Mouse (Mus musculus) embryonic stem cell, embryonic (primary cell): ENCODE results near the gene Lcn10.
"Not testable (repeated sequence)": the region's sequence is repeated elsewhere in the genome, so short reads cannot be mapped to it uniquely, and the experiment has no call there.

Source experiments
- CTCF ChIA-PET, 4 experiments: fragments of 300-600 bp in 2 of 4; fragments of 350-600 bp in 2 of 4; sonication (Branson Sonifier 250); formaldehyde crosslinking; loops; one replicate each; lab custom pipeline; 2022; ENCODE audit warnings: inconsistent platforms in 2 of 4; lab: Charles Lee
- POLR2A ChIA-PET, 4 experiments: fragments of 300-600 bp in 2 of 4; fragments of 350-600 bp in 2 of 4; sonication (Branson Sonifier 250); formaldehyde crosslinking; loops; one replicate each; lab custom pipeline; 2022; ENCODE audit warnings: antibody characterized with exemption in 4 of 4, inconsistent platforms in 1 of 4; lab: Charles Lee

Lcn10 gene

DNA sequence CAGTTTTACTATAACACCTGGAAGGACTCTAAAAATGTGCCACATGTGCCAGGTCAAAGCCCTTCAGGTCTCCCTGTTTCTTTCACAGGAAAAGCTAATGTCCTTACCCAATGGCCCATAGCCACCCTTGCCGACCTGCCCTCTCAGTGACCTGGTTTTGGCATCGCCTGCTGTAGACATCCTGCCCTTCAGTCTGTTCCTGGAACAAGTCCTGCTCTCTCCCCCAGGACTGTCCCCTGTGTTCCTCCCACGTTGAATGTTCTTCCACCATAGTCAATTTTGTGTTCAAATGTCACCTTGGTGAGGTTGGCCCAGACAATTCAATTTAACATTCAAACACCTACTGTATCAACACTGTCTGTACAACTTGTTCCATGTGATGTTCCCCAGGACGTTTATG, 14.4 kb downstream of the Lcn10 start:
- ChIA-PET POLR2A (interaction anchor here in 2 of 4 experiments (0.5 to 4.2 kb wide), 3 partner anchors 10 to 1215 kb away, joined by 3 to 25 read pairs (median 6); partner anchors contain the start of gene Bmyc (in 2 of the 2)), CTCF (interaction anchor here in 3 of 4 experiments (0.9 to 3.5 kb wide), 3 partner anchors 11 to 116 kb away, joined by 3 to 24 read pairs (median 3); partner anchors contain the start of genes Ajm1 (in 2 of the 3) and Bmyc (in 1 of the 3))

DNA sequence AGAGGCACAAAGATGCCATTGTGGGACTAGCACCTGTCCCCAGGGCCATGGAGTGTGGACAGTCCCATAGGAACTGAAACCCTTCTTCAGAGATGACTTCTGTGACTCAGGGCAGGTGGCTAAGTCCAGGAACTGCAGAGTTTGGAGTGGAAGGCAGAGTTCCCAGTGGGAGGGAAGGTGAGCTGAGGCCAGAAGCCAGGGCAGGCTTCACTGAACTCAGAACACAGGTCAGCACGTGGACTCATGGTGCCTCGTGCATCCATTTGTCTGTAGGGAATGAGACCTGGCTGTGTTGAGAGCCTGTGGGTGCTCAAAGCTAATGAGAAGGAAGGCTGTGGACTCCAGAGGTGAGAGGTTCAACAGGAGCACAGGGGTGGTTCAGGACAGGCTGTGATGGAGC, 16.2 kb downstream of the Lcn10 start:
- CTCF ChIA-PET: no interaction called here
- POLR2A ChIA-PET: no interaction called here

DNA sequence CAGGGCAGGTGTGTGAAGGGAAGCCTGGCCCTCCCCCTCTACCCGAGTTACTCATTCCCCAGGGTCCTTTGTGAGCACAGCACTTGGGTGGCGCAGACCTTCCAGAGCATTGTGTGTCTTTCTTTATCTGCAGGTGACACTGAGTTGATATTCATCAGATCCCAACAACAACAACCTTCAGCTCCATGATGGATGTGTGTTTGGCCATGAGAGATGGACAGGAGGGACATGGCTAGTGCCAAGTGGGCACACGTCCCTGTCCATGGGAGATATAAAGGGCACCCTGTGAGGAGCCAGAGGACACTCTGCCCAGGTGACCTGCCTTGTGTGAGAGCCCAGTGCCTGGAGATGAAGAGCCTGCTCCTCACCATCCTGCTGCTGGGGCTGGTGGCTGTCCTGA, 17.2 kb downstream of the Lcn10 start, which contains the start of gene Obp2a:
Gene Obp2a, plus strand, starts transcription at position 301 of the 400 bp plus-strand sequence.
- POLR2A ChIA-PET, CTCF ChIA-PET: not testable (repeated sequence)

DNA sequence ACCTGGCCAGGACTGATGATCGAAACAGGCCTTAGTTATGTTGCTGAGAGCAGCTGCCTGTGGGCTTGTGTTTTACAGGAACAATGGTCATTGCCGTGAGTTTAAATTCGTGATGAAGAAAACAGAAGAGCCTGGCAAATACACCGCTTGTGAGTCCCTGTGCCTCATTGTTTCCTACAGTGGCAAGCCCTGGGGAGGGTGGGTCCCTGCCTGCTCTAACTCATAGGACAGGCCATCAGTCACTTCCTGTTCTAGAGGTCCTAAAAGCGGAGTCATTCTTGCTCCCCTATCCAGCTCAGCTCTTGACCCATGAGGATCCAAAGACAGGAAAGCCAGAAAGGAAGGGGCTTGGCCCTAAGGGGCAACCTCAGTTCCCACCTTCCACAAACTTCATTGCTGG, 18.5 kb downstream of the Lcn10 start:
- POLR2A ChIA-PET: interaction anchor here in 1 of 4 experiments (1.2 kb wide), 1 partner anchor 9 kb away, joined by 3 read pairs; no protein-coding TSS in a partner anchor

DNA sequence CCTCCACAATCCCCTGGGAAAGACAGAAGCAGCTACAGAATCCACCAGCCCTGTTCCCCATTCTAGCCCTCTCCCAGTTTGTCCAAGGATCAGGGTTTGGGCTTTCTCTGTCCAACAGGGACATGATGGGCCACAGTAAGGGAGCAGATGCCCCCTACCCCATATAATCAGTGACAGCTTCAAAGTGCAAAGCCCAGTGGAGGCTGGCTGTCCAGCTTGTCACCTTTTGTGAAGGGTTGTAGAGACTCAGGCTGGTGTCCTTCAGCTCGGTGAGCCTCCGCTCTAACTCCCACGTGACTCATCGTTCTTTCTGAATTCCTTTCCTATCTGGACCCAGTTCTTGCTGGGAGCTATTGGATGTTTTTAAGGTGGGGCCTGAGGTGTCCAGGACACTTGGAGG, 21.2 kb downstream of the Lcn10 start:
- POLR2A ChIA-PET: interaction anchor here in 1 of 4 experiments (1.7 kb wide), 1 partner anchor 9 kb away, joined by 7 read pairs; no protein-coding TSS in a partner anchor
- CTCF ChIA-PET: interaction anchor here (1.0 to 1.9 kb wide), 5 partner anchors 9 to 10 kb away, joined by 3 to 7 read pairs (median 4); no protein-coding TSS in a partner anchor

More for the DNA sequence above, 18.5 kb downstream of the Lcn10 start:
- CTCF ChIA-PET: no interaction called here

DNA sequence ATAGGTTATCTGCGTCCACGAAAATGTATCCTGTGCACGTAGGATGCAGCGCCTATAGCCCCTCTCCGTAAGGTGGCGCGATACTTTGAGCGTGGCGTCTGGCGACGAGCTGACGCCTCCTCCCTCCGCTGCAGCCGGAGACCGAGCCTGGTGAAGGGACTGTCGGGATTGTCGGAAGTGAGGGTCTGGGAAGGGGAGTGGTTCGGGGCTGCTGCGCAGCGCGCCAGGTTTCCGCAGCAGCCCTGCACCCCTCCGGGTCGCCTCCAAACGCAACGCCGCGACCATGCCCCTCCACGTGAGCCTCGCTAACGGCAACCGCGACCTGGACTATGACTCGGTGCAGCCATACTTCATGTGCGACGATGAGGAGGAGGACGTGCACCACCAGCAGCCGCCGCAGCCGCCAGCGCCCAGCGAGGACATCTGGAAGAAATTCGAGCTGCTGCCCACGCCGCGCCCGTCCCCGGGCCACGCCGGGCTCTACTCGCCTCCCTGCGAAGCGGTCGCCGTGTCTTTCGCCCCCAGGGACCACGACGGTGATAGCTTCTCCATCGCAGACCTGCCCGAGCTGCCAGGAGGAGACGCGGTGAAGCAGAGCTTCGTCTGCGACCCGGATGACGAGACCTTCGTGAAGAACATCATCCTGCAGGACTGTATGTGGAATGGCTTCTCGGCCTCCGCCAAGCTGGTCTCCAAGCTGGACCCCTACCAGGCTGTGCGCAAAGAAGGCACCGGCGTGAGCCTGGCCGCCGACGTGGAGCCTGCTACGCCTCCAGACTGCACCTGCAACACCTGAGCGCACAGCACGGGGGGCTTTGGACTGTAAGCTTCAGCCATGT, 24.3 kb downstream of the Lcn10 start, which contains the start of gene Bmyc:
Gene Bmyc, plus strand, starts transcription at position 97 of the 839 bp plus-strand sequence.
- POLR2A ChIA-PET: interaction anchor here in 3 of 4 experiments (0.6 to 4.4 kb wide), 26 partner anchors 9 to 865 kb away, joined by 3 to 25 read pairs (median 3); partner anchors contain the start of genes Camsap1 (in 1 of the 3), Cysrt1 (in 1 of the 3), Kcnt1 (in 1 of the 3) and Rnf208 (in 1 of the 3)
- CTCF ChIA-PET: interaction anchor here (0.8 to 3.6 kb wide), 11 partner anchors 9 to 447 kb away, joined by 3 to 26 read pairs (median 5); partner anchors contain the start of gene Abca2 (in 1 of the 4)

DNA sequence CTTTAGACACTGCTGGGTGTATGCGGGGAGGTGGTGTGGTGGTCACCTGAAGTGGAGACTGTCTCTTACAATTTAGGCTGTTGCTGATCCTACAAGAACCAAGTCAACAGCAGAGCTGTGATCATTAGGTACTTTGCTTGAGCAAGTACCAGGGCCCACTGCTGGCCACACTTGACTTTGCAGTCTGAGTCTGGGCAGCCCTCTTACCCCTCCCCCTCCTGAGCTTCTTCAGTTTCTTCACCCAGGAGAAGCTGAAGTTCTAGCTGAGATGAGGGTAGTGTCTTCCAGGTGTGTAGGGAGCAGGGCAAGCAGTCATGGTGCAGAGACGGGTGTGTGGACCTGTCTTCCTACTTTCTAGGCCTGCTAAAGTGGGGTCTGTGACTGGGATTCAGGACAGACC, 25.6 kb downstream of the Lcn10 start:
- ChIA-PET POLR2A (interaction anchor here (0.5 to 4.4 kb wide), 11 partner anchors 12 to 349 kb away, joined by 3 to 25 read pairs (median 4); partner anchors contain the start of genes Kcnt1 (in 1 of the 4) and Rabl6 (in 1 of the 4)), CTCF (interaction anchor here (0.5 to 3.6 kb wide), 13 partner anchors 8 to 446 kb away, joined by 3 to 26 read pairs (median 4); partner anchors contain the start of gene Ajm1 (in 1 of the 4))

DNA sequence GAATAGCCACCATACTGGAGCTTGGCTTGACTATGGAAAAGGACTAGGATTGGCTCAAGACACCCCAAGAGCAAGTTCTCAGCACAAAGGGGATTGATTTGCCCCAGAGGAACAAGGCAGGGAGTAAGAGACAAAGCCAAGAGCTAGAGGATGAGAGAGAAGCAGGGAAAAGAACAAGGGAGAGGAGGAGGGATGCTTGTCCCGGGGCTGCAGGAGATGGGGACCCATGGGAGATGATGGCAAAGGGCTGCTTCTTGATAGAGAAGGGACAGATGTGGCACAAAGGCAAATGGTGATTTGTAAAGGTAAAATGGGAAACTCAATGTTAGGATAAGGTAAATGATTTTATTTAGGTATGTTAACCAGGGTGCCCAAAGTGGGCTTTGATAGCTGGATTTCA, 26.5 kb downstream of the Lcn10 start:
- ChIA-PET CTCF (interaction anchor here in 1 of 4 experiments (3.4 kb wide), 1 partner anchor 14 kb away, joined by 24 read pairs; no protein-coding TSS in a partner anchor), POLR2A (interaction anchor here in 2 of 4 experiments (1.0 to 4.4 kb wide), 4 partner anchors 13 to 154 kb away, joined by 3 to 25 read pairs (median 12); partner anchors contain the start of genes Kcnt1 (in 1 of the 2) and Rabl6 (in 1 of the 2))

DNA sequence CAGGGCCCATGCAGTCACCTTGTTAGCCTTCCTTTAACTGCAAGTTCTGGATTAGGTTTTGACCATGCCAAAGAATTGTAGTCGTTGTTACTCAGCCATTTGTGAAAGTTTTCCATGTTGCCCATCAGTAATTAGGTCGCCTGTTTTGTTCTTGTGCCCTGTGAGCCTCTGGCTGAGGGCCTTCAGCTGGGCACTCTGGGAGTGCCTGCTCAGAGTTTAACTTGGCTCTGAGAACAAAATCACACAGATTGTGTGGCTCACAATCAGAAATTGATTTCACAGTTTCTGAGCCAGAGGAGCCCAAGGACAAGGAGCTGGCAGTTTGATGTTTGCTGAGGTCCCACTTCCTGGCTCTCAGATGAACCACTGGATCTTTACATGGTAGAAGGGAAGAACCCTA, 27.3 kb downstream of the Lcn10 start:
- POLR2A ChIA-PET: interaction anchor here in 1 of 4 experiments (0.7 kb wide), 1 partner anchor 746 kb away, joined by 3 read pairs; no protein-coding TSS in a partner anchor
- CTCF ChIA-PET: not testable (repeated sequence)

DNA sequence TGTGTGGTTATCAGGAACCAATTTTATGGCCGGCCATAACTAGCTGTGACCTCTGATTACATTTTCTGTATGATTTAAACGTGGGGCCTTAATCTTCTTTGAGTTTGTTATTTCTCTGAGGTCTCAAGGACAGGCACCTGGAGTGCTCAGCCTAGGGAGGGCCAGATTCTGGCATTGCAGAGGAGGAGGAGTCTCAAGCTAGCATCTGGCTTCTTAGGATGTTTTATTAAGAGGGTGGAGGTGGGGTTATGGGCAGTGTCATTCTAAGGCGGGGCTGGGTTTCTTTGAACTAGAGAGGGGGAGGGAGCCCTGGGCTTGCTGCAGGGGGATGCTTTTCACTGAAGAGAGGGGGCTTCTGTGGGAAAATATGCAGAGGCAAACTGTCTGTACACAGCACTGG, 29.1 kb downstream of the Lcn10 start:
- ChIA-PET POLR2A (interaction anchor here in 2 of 4 experiments (0.6 to 0.7 kb wide), 3 partner anchors 38 to 627 kb away, joined by 3 to 8 read pairs (median 8); no protein-coding TSS in a partner anchor), CTCF (interaction anchor here in 1 of 4 experiments (0.6 to 0.8 kb wide), 2 partner anchors 584 to 734 kb away, joined by 3 read pairs; no protein-coding TSS in a partner anchor)

DNA sequence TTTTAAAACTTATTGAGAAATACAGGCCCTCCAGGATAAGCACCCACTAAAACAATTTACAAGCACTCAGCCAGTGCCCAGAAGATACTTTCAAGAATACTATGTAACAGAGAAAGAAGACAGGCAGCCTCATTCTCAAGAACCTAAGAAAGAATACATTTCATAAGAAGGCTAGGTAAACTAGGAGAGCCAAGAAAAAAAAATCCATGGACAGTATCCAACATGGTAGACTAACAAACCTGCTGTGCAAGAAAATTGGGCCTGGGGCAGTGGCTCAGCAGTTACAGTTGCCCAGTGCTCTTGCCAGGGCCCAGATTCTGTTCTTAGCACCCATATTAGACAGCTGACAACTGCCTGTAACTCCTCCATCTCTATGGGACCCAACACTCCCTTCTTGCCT, 34.7 kb downstream of the Lcn10 start:
- ChIA-PET CTCF (no interaction called here), POLR2A (no interaction called here)

DNA sequence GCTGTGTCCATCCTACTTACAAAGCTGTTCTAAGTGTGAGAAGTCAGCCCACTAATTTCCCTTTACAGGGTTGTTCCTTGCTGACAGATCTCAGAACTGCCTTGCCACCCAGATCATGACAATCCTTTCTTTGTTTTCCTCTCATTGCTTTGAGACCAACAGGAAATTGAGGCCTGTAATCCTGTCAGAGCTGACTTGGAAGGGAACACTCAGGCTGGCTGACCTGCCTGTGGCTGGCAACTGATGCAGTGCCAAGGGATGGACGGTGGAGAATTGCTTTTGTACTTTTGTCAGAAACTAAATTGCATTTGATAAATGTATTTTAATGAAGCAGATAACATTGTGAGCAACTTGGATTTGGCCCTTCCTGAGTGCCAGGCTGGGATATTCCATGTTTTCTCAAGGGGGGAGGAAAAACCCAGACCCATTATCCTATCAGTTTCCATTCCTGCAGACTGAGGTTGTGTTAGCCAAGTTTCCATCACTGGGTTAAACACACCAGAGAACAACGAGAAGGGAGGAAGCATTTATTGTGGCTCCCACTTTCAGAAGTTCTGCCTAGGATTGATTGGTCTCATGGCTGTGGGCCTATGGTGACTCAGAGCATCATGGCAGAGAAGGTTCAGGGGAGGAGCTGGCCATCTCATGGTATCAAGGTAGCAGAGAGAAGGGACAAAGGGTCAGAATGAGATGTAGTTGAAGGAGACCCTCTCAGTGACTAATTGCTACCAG, 50.8 kb downstream of the Lcn10 start:
- POLR2A ChIA-PET: no interaction called here
- CTCF ChIA-PET: no interaction called here
